Mouse (Mus musculus) cerebellum, adult 2 months (tissue): Measurements from ENCODE around the gene Cort.

ENCODE experiments used
- CTCF ChIP-seq: fragments of 200-500 bp; IDR thresholded peaks from 2 replicates; pipeline ENCODE4 v1.5.1; 2011; ENCODE audit warnings: low read depth, mild to moderate bottlenecking, control low read depth, low read length, moderate library complexity, borderline replicate concordance; ENCODE audit not compliant: insufficient read depth
- POLR2A ChIP-seq: fragments of 200-500 bp; IDR thresholded peaks from 2 replicates; pipeline ENCODE4 v1.6.1; 2011; ENCODE audit warnings: low read length, control low read depth, borderline replicate concordance; ENCODE audit not compliant: insufficient read depth

GRCm38 (mm10) chr4:149155711-149156110, 29.1 kb upstream of the Cort start:
- TF ChIP-seq CTCF = no peak
- TF ChIP-seq POLR2A = no peak
